Mouse (Mus musculus): ENCODE results near the gene Cep164. TPM values are rescaled to one million over a fixed set of nuclear protein-coding genes. Genes with fewer than 3 reads are reported as not detected.

Gene Cep164
- polyA plus RNA-seq, 1 experiment from 2014 or later = 12.4 TPM

DNA sequence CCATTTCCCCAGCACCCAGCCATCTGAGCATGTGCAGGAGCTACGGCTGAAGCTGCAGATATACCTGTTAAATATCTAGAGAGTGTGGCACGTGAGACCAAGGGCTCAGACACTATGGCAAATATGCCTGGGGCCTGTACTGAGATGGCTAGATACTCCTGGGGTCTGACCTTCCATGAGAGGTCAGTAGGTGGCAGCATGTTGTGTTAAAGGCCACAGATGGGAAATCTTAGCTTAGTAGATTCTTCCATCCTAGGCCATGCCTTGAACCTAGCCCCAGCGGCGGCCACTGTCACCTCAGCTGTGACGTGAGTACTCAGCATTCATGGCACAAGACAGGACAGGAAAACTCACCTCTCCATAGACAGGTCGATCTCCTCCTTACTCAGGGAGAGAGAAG lies 54.4 kb downstream of the Cep164 start:
- Histone ChIP-seq H3K9ac (ENCODE audit: low read depth, low read length) (no peak overlapping the region), H3K27ac (ENCODE audit: low read depth, low read length) (no peak overlapping the region), H3K4me3 (ENCODE audit: low read depth, low read length) (no peak overlapping the region), H3K27me3 (replicated peaks; ENCODE audit: control insufficient read depth, insufficient read depth, low read length) (no peaks in the 10 kb centered on the region), H3K9me3 (ENCODE audit: control insufficient read depth) (no peaks in the 10 kb centered on the region), H3K4me1 (replicated peaks; ENCODE audit: control insufficient read depth, insufficient read depth, low read length) (no peaks in the 10 kb centered on the region), H3K4me2 (replicated peaks; ENCODE audit: low read depth) (no peak overlapping the region), H3K36me3 (ENCODE audit: control insufficient read depth, insufficient read depth) (peaks cover 64% of the 10 kb centered on the region)
- 88% methylated on average over 6 of the region's 6 CpGs for WGBS
- peak; percentile 26; the same call in 1 of the 2 replicates for TF ChIP-seq CTCF (IDR thresholded peaks at IDR 0.05; ENCODE audit: low read depth)
- no peak for ATAC-seq

DNA sequence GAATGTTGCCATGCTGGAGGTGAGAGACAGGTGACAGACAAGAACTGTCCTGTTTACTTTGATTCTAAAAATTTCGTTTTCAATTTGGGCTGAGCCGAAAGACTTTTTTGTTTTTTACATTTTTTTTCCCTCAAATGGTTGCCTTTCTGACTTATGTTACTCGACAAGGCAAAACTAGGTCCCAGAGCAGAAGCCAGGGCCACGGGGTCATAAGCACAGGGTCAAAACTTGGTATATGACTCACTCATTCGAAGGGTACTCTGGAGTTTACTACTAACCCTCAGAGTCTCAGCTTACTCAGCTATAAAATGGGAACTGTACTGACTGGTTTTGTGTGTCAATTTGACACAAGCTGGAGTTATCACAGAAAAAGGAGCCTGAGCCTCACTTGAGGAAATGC lies 58.9 kb downstream of the Cep164 start:
- H3K27ac ChIP-seq (ENCODE audit: low read depth, low read length) = no peak overlapping the region
- TF ChIP-seq CTCF (IDR thresholded peaks at IDR 0.05; ENCODE audit: low read depth) = no peak
- H3K36me3 ChIP-seq (ENCODE audit: control insufficient read depth, insufficient read depth) = peaks cover 36% of the 10 kb centered on the region
- no peaks in the 10 kb centered on the region for H3K9me3 ChIP-seq (ENCODE audit: control insufficient read depth)
- 85% methylated on average over 5 of the region's 5 CpGs for WGBS
- no peak for ATAC-seq
- no peak overlapping the region for H3K4me2 ChIP-seq (replicated peaks; ENCODE audit: low read depth)
- H3K4me3 ChIP-seq (ENCODE audit: low read depth, low read length) = no peak overlapping the region
- H3K27me3 ChIP-seq (replicated peaks; ENCODE audit: control insufficient read depth, insufficient read depth, low read length) = no peaks in the 10 kb centered on the region
- no peak overlapping the region for H3K9ac ChIP-seq (ENCODE audit: low read depth, low read length)
- H3K4me1 ChIP-seq (replicated peaks; ENCODE audit: control insufficient read depth, insufficient read depth, low read length) = no peaks in the 10 kb centered on the region

GRCm38 (mm10) chr9:45768421-45768820 lies 60.1 kb downstream of the Cep164 start:
- no peak for TF ChIP-seq CTCF (IDR thresholded peaks at IDR 0.05; ENCODE audit: low read depth)
- H3K4me1 ChIP-seq (replicated peaks; ENCODE audit: control insufficient read depth, insufficient read depth, low read length) = no peaks in the 10 kb centered on the region
- no peak for ATAC-seq

DNA sequence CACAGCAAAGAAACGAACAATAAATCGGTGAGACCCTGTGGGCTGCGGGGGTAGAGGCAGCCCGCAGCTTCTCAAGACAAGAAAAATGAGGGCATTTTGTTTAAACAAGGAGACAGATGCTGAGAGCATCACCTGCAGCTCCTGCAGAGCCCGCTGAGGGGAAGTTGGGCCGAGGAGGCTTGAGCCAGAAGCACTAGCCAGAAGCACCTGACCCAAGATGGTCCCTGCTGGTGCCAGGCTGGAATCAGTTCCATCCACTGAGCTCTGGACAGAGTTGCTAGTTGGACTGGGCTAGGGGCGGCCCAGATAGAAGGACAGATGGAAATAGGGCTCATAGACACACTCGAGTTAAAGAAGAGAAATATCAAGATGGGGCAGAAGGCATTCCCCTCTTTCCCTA lies 61.3 kb downstream of the Cep164 start:
- H3K9ac ChIP-seq (ENCODE audit: low read depth, low read length) = no peak overlapping the region
- ATAC-seq = no peak
- no peaks in the 10 kb centered on the region for H3K9me3 ChIP-seq (ENCODE audit: control insufficient read depth)
- WGBS = 82% methylated on average over 8 of the region's 8 CpGs
- H3K4me2 ChIP-seq (replicated peaks; ENCODE audit: low read depth) = no peak overlapping the region
- H3K27me3 ChIP-seq (replicated peaks; ENCODE audit: control insufficient read depth, insufficient read depth, low read length) = no peaks in the 10 kb centered on the region
- peaks cover 17% of the 10 kb centered on the region for H3K36me3 ChIP-seq (ENCODE audit: control insufficient read depth, insufficient read depth)
- no peak overlapping the region for H3K27ac ChIP-seq (ENCODE audit: low read depth, low read length)
- TF ChIP-seq CTCF (IDR thresholded peaks at IDR 0.05; ENCODE audit: low read depth) = no peak
- no peak overlapping the region for H3K4me3 ChIP-seq (ENCODE audit: low read depth, low read length)
- no peaks in the 10 kb centered on the region for H3K4me1 ChIP-seq (replicated peaks; ENCODE audit: control insufficient read depth, insufficient read depth, low read length)

More at GRCm38 (mm10) chr9:45768421-45768820, 60.1 kb downstream of the Cep164 start:
- H3K9ac ChIP-seq (ENCODE audit: low read depth, low read length) = no peak overlapping the region
- no peaks in the 10 kb centered on the region for H3K27me3 ChIP-seq (replicated peaks; ENCODE audit: control insufficient read depth, insufficient read depth, low read length)
- WGBS = 78% methylated on average over 18 of the region's 18 CpGs
- H3K9me3 ChIP-seq (ENCODE audit: control insufficient read depth) = no peaks in the 10 kb centered on the region
- no peak overlapping the region for H3K4me3 ChIP-seq (ENCODE audit: low read depth, low read length)
- no peak overlapping the region for H3K27ac ChIP-seq (ENCODE audit: low read depth, low read length)
- H3K4me2 ChIP-seq (replicated peaks; ENCODE audit: low read depth) = no peak overlapping the region
- H3K36me3 ChIP-seq (ENCODE audit: control insufficient read depth, insufficient read depth) = peaks cover 24% of the 10 kb centered on the region

DNA sequence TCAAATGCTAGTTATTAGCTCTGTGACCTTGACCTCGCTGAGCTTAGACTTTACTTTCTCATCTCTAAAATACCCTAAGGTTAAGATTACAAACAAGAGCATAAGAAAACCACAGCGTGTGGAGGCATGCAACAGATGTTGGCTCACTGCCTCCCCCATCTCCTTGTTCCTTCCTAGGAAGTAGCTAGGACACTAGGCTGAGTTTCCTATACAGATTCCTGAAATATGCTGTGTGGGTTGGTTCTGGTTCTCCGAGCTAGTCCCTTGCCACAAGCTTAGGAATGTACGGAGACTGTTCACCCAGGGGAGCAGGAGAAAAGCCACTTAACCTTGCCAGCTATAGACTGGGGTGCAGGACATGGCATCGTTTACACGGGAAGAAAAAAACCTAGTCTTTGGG lies 62.3 kb downstream of the Cep164 start:
- peaks cover 14% of the 10 kb centered on the region for H3K36me3 ChIP-seq (ENCODE audit: control insufficient read depth, insufficient read depth)
- H3K9me3 ChIP-seq (ENCODE audit: control insufficient read depth) = no peaks in the 10 kb centered on the region
- no peak overlapping the region for H3K9ac ChIP-seq (ENCODE audit: low read depth, low read length)
- no peaks in the 10 kb centered on the region for H3K4me1 ChIP-seq (replicated peaks; ENCODE audit: control insufficient read depth, insufficient read depth, low read length)
- H3K4me3 ChIP-seq (ENCODE audit: low read depth, low read length) = no peak overlapping the region
- no peak overlapping the region for H3K4me2 ChIP-seq (replicated peaks; ENCODE audit: low read depth)
- 79% methylated on average over 6 of the region's 6 CpGs for WGBS
- no peaks in the 10 kb centered on the region for H3K27me3 ChIP-seq (replicated peaks; ENCODE audit: control insufficient read depth, insufficient read depth, low read length)
- TF ChIP-seq CTCF (IDR thresholded peaks at IDR 0.05; ENCODE audit: low read depth) = no peak
- no peak overlapping the region for H3K27ac ChIP-seq (ENCODE audit: low read depth, low read length)
- ATAC-seq = no peak

DNA sequence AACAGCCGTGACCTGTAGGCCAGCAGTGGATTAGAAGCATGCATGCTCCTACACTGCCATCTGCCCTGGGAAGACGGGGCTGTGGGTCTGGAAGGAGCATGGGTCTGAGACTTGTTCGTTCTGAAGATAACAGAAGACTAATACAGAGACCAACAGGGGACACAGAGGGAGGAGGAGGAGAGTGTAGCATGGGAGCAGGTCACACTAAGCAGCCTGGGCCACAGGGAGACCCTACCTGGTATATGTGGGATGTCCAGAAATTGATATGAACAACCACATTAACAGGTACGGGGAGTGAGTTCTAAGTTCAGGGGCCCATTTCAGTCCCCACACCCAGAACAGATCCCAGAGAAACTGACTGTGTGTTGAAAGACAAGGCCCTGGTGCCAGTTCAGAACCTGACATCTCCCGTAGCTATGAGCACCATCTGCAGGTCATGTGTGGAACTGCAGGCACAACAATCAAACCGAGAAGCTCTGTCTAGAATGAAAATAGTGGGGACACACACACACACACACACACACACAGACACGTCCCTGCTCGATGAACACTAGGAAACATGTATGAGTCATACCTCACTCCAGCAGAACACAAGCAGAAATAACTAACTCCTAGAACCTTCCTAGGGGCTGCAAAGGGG lies 73.9 kb downstream of the Cep164 start:
- 36% methylated on average over 8 of the region's 8 CpGs for WGBS
- ATAC-seq = no peak
- no peak overlapping the region for H3K4me2 ChIP-seq (replicated peaks; ENCODE audit: low read depth)

More for the DNA sequence above, 73.9 kb downstream of the Cep164 start:
- Histone ChIP-seq H3K9ac (ENCODE audit: low read depth, low read length) (no peak overlapping the region), H3K36me3 (ENCODE audit: control insufficient read depth, insufficient read depth) (no peaks in the 10 kb centered on the region), H3K9me3 (ENCODE audit: control insufficient read depth) (no peaks in the 10 kb centered on the region), H3K4me3 (ENCODE audit: low read depth, low read length) (no peak overlapping the region), H3K27me3 (replicated peaks; ENCODE audit: control insufficient read depth, insufficient read depth, low read length) (no peaks in the 10 kb centered on the region), H3K27ac (ENCODE audit: low read depth, low read length) (no peak overlapping the region), H3K4me1 (replicated peaks; ENCODE audit: control insufficient read depth, insufficient read depth, low read length) (no peaks in the 10 kb centered on the region)
- peak; percentile 92 for TF ChIP-seq CTCF (IDR thresholded peaks at IDR 0.05; ENCODE audit: low read depth)

Data from intestine, postnatal 0 days (tissue).